Mouse (Mus musculus): ENCODE measurements at regions not wholly inside any gene's neighbourhood (a gene's known extent, or its start where the extent isn't known, plus 50 kb on each side); places are given as distances from the start of the nearest gene placed in this dataset.

DNA sequence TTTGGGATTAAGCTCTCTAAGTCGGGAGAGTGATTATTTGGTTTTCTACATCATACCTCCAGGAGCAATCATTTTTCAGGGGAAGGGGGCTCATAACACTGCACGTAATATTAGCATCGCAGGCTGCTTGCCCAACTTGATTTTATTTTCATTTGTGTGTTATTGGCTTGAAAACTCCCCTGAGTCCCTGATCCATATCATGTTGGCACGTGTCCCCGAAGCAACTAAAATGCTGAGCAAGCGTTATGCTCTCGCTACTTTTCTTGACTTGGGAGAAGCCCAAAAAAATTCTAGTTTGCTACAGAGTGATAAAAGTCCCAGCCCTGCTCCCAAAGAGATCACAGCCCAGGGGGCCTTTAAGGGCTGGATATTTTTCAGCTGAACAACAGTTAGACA lies 170.7 kb upstream of the Habp2 start:
- 25% methylated on average over 7 of the region's 7 CpGs for WGBS

DNA sequence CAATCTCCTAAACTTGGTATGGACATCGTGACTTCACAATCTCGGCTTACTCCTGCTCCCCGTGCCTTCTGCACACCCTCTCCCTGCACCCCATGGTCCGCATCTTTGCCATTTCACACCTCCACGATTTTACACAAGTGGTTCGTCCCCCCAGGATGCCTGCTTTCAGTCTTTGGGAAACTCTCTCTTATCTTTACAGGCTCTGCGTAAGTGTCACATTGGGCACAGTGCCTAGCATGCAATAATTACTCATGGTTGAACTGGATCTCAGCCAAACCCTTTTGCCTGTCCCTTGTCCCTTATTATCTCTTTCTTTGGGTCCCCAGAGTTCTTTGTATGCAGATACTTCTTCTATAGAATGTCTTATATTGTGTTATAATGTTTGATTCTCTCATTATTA lies 166.2 kb upstream of the Habp2 start:
- no peak for DNase-seq
- no peak overlapping the region for H3K27ac ChIP-seq (ENCODE audit: insufficient read depth, low read length)
- no peaks in the 10 kb centered on the region; the same call in 1 of the 2 replicates for H3K27me3 ChIP-seq (ENCODE audit: control insufficient read depth, insufficient read depth, low read length)
- WGBS, result 12% methylated on average over 7 of the region's 7 CpGs
- H3K4me1 ChIP-seq (ENCODE audit: control insufficient read depth, insufficient read depth, low read length), result no peaks in the 10 kb centered on the region
- TF ChIP-seq CTCF (IDR thresholded peaks at IDR 0.05; ENCODE audit: borderline replicate concordance, insufficient read depth, low read depth, low read length) (no peak), POLR2A (IDR thresholded peaks at IDR 0.05; ENCODE audit: borderline replicate concordance, insufficient read depth, low read length) (no peak)
- H3K4me3 ChIP-seq (replicated peaks; ENCODE audit: insufficient read depth, low read depth, low read length), result no peak overlapping the region

More for the DNA sequence above, 170.7 kb upstream of the Habp2 start:
- no peaks in the 10 kb centered on the region for H3K4me1 ChIP-seq (ENCODE audit: control insufficient read depth, insufficient read depth, low read length)
- H3K27ac ChIP-seq (ENCODE audit: insufficient read depth, low read length), result no peak overlapping the region
- TF ChIP-seq CTCF (IDR thresholded peaks at IDR 0.05; ENCODE audit: borderline replicate concordance, insufficient read depth, low read depth, low read length) (no peak), POLR2A (IDR thresholded peaks at IDR 0.05; ENCODE audit: borderline replicate concordance, insufficient read depth, low read length) (no peak)
- H3K4me3 ChIP-seq (replicated peaks; ENCODE audit: insufficient read depth, low read depth, low read length), result no peak overlapping the region
- no peak for DNase-seq
- no peaks in the 10 kb centered on the region for H3K27me3 ChIP-seq (ENCODE audit: control insufficient read depth, insufficient read depth, low read length)

GRCm38 (mm10) chr19:56122186-56122585 lies 164.8 kb upstream of the Habp2 start:
- Histone ChIP-seq H3K4me1 (ENCODE audit: control insufficient read depth, insufficient read depth, low read length) (no peaks in the 10 kb centered on the region), H3K27ac (ENCODE audit: insufficient read depth, low read length) (no peak overlapping the region), H3K4me3 (replicated peaks; ENCODE audit: insufficient read depth, low read depth, low read length) (no peak overlapping the region), H3K27me3 (ENCODE audit: control insufficient read depth, insufficient read depth, low read length) (no peaks in the 10 kb centered on the region; the same call in 1 of the 2 replicates)
- WGBS, result 88% methylated on average over 5 of the region's 5 CpGs
- no peak for DNase-seq
- TF ChIP-seq CTCF (IDR thresholded peaks at IDR 0.05; ENCODE audit: borderline replicate concordance, insufficient read depth, low read depth, low read length) (no peak), POLR2A (IDR thresholded peaks at IDR 0.05; ENCODE audit: borderline replicate concordance, insufficient read depth, low read length) (no peak)

- Histone ChIP-seq H3K4me1 (ENCODE audit: control insufficient read depth, insufficient read depth, low read length) (no peaks in the 10 kb centered on the region), H3K27ac (ENCODE audit: insufficient read depth, low read length) (no peak overlapping the region), H3K4me3 (replicated peaks; ENCODE audit: insufficient read depth, low read depth, low read length) (no peak overlapping the region), H3K27me3 (ENCODE audit: control insufficient read depth, insufficient read depth, low read length) (no peaks in the 10 kb centered on the region)
- DNase-seq, result no peak
- WGBS, result 25% methylated on average over 5 of the region's 5 CpGs
- TF ChIP-seq CTCF (IDR thresholded peaks at IDR 0.05; ENCODE audit: borderline replicate concordance, insufficient read depth, low read depth, low read length), result no peak
- TF ChIP-seq POLR2A (IDR thresholded peaks at IDR 0.05; ENCODE audit: borderline replicate concordance, insufficient read depth, low read length), result no peak
These were observed 155.4 kb upstream of the Habp2 start for GRCm38 (mm10) chr19:56131556-56131955.

DNA sequence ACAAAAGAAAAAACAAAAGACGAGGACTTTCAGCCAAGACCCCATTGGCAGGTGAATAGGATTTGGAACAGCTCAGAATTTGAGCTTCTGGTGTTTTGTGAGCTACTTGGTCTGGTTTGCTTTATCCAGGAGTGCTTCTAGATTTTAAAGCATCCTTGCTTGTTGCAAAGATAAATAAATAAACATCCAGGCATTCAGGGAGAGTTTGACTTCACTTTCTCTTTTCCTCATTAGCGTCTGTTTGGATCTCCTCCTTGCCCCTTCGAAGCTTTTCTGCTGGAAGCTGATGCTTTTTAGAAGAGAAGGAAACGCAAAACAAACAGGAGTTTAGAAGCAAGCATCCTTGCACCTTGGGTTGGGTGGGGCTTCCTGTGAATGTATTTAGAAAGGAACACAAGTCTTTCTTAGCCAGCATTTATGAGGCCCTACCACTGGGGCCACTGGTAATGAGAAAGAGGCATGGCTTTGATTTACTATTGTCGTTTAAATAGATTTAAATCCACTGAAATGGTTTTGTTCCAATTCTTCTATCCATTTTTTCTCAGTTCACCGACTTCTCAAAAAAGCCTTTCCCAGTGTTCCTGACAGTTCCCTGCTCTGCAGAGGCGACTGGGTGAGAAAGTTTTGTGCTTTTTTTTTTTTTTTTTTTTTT lies 153.9 kb upstream of the Habp2 start:
- H3K27me3 ChIP-seq (ENCODE audit: control insufficient read depth, insufficient read depth, low read length), result no peaks in the 10 kb centered on the region
- TF ChIP-seq POLR2A (IDR thresholded peaks at IDR 0.05; ENCODE audit: borderline replicate concordance, insufficient read depth, low read length), result no peak
- TF ChIP-seq CTCF (IDR thresholded peaks at IDR 0.05; ENCODE audit: borderline replicate concordance, insufficient read depth, low read depth, low read length), result no peak
- no peak for DNase-seq
- H3K4me3 ChIP-seq (replicated peaks; ENCODE audit: insufficient read depth, low read depth, low read length), result no peak overlapping the region
- no peaks in the 10 kb centered on the region for H3K4me1 ChIP-seq (ENCODE audit: control insufficient read depth, insufficient read depth, low read length)
- no peak overlapping the region for H3K27ac ChIP-seq (ENCODE audit: insufficient read depth, low read length)
- 51% methylated on average over 7 of the region's 7 CpGs for WGBS

DNA sequence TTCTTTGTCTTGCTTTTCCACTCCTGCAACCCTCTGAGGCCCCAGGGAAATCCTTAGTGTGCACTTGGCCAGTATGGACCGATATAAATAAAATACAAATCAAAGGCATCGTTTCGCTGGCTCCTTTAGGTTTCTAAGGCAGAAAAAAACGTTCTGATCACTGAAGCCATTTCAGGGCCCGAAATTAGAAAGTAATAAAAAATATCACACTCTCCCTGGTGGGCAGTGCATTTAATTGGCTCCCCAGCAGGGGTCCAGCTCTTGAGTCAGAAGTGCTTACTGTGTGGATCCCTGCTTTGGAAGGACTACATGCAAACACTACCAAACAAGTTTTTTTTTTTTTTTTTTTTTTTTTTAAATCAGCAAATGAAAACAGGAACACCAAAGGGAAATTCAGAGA lies 153.4 kb upstream of the Habp2 start:
- DNase-seq, result no peak
- H3K27me3 ChIP-seq (ENCODE audit: control insufficient read depth, insufficient read depth, low read length), result no peaks in the 10 kb centered on the region
- no peak overlapping the region for H3K27ac ChIP-seq (ENCODE audit: insufficient read depth, low read length)
- WGBS, result 22% methylated on average over 5 of the region's 5 CpGs
- H3K4me1 ChIP-seq (ENCODE audit: control insufficient read depth, insufficient read depth, low read length), result no peaks in the 10 kb centered on the region
- no peak overlapping the region for H3K4me3 ChIP-seq (replicated peaks; ENCODE audit: insufficient read depth, low read depth, low read length)
- no peak for TF ChIP-seq POLR2A (IDR thresholded peaks at IDR 0.05; ENCODE audit: borderline replicate concordance, insufficient read depth, low read length)
- TF ChIP-seq CTCF (IDR thresholded peaks at IDR 0.05; ENCODE audit: borderline replicate concordance, insufficient read depth, low read depth, low read length), result no peak

DNA sequence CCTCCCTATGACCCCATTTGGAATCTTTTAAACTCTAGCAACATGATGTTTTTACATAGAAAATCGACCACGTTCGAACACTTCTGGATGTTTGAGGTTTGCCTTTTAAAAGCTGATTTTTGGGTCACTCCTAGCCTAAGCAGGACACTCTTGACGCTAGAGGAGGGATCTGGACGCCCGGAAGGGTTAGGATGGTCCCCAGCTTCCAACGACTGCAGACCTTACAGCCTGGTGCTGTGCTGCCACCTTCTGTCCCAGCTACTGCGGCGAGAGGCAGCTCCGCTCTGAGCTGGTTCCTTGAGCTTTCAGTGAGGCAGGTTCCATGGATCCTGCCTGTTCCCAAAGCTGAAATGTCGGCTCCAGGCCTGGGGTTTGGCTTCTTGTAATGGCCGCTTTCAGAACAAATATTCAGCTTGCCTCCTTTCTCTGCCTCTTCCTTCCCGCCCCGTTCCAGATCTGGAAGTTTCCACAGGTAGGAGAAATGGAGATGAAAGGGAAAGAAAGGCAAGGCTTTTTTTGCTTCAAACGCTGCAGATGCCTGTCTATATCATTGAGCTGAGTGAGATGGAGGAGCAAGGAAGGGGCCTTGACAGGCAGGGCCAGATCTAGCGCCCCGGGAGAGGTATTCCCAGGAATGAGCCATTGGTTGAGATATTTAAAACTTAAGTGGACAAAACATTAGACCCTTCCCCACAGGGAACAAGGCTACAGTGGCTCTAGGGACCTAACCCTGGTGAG lies 152.7 kb upstream of the Habp2 start:
- H3K27ac ChIP-seq (ENCODE audit: insufficient read depth, low read length), result no peak overlapping the region

More for the DNA sequence above, 152.7 kb upstream of the Habp2 start:
- Histone ChIP-seq H3K27me3 (ENCODE audit: control insufficient read depth, insufficient read depth, low read length) (no peaks in the 10 kb centered on the region), H3K4me1 (ENCODE audit: control insufficient read depth, insufficient read depth, low read length) (no peaks in the 10 kb centered on the region), H3K4me3 (replicated peaks; ENCODE audit: insufficient read depth, low read depth, low read length) (no peak overlapping the region)
- 15% methylated on average over 17 of the region's 17 CpGs for WGBS
- TF ChIP-seq CTCF (IDR thresholded peaks at IDR 0.05; ENCODE audit: borderline replicate concordance, insufficient read depth, low read depth, low read length), result peak; percentile 60
- TF ChIP-seq POLR2A (IDR thresholded peaks at IDR 0.05; ENCODE audit: borderline replicate concordance, insufficient read depth, low read length), result no peak
- peak; percentile 39 to 48 for DNase-seq

Measured in cerebellum, adult 2 months (tissue).